Mouse (Mus musculus) heart, embryonic 12.5 days (tissue): ENCODE measurements around the gene Glb1. TPM values are rescaled to one million over a fixed set of nuclear protein-coding genes. Genes with fewer than 3 reads are reported as not detected.

Experiments
- ATAC-seq: fragments of 200-750 bp; cut with Nextera tagmentation; 2 replicates; pipeline ENCODE4 v1.8.0; 2017; ENCODE audit warnings: moderate TSS enrichment, moderate library complexity; ENCODE audit not compliant: insufficient number of reproducible peaks, low FRiP score
- H3K27ac ChIP-seq: fragments of 300-500 bp; sonication (generic); 2 replicates; pipeline ENCODE4 v1.5.1; 2016; ENCODE audit warnings: mild to moderate bottlenecking, moderate library complexity; ENCODE audit not compliant: poor library complexity, severe bottlenecking
- H3K27me3 ChIP-seq: fragments of 300-500 bp; sonication (generic); replicated peaks from 2 replicates; pipeline ENCODE4 v1.6.1; 2016; ENCODE audit warnings: mild to moderate bottlenecking, moderate library complexity
- H3K36me3 ChIP-seq: fragments of 300-500 bp; sonication (generic); 2 replicates; pipeline ENCODE4 v1.6.1; 2016; ENCODE audit warnings: mild to moderate bottlenecking, moderate library complexity
- H3K4me1 ChIP-seq: fragments of 300-500 bp; sonication (generic); replicated peaks from 2 replicates; pipeline ENCODE4 v1.6.1; 2016; ENCODE audit warnings: mild to moderate bottlenecking
- H3K4me2 ChIP-seq: fragments of 300-500 bp; sonication (generic); 2 replicates; pipeline ENCODE4 v1.6.1; 2016; ENCODE audit warnings: mild to moderate bottlenecking, moderate library complexity
- H3K4me3 ChIP-seq: fragments of 300-500 bp; sonication (generic); 2 replicates; pipeline ENCODE4 v1.5.1; 2016; ENCODE audit warnings: mild to moderate bottlenecking
- H3K9ac ChIP-seq: fragments of 300-500 bp; sonication (generic); 2 replicates; pipeline ENCODE4 v1.6.1; 2016; ENCODE audit warnings: mild to moderate bottlenecking, moderate library complexity
- H3K9me3 ChIP-seq: fragments of 300-500 bp; sonication (generic); replicated peaks from 2 replicates; pipeline ENCODE4 v1.6.1; 2016; ENCODE audit warnings: mild to moderate bottlenecking, moderate library complexity
- WGBS: fragments of 180-500 bp; shearing (Covaris S2); methylation state at CpG from one replicate; pipeline ENCODE4 v1.1.7; 2016; 5-methylcytosine and 5-hydroxymethylcytosine counted together
- polyA plus RNA-seq: library from polyadenylated mRNA; unstranded; fragments of >200 nt; fragmentation: Nextera tagmentation; extraction: Ambion mirVana; gene quantifications from 2 replicates; pipeline ENCODE4 v1.2.1, GENCODE M21; 2016

Glb1 gene
- polyA plus RNA-seq, 1 experiment from 2014 or later: 46.2 TPM

DNA sequence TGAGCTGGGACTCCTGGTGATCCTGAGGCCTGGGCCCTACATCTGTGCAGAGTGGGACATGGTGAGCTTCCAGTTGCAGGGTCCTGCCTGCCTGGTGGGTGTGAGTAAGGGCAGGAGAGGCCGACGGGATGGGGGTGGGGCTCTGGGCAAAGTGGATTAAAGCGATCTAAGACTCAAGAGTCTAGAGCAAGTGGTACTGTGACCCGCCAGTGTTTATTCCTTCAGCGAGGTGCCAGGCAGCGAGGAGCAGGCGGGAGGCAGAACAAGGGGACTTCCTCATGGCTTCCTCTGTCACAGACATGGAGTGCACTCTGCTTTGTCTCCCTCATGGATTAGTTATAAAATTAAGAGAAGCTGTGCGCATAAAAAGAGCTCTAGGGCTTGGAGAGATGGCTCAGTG, 19.6 kb downstream of the Glb1 start:
- Histone ChIP-seq H3K36me3 (peaks cover 47% of the 10 kb centered on the region), H3K9ac (no peak overlapping the region), H3K4me2 (no peak overlapping the region), H3K9me3 (peaks cover 7% of the 10 kb centered on the region), H3K27me3 (no peaks in the 10 kb centered on the region), H3K27ac (no peak overlapping the region), H3K4me1 (no peaks in the 10 kb centered on the region), H3K4me3 (no peak overlapping the region)
- no peak for ATAC-seq
- WGBS: 68% methylated on average over 8 of the region's 8 CpGs

DNA sequence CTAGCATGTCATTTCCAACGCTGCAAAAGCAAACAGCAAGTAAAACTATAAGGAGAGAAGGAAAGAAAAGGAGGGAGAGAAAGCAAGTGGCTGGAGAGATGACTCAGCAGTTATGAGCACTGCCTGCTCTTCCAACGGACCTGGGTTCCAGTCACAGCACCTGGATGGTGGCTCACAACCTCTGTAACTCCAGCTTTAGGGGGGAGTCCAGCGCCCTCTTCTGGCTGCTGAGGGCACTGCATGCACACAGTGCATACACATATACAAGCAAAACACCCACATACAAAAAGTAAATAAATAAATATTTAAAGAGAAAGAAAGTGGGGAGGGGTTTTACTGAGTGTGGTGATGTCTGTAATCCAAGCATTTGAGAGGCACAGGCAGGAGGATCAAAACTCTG, 20.2 kb downstream of the Glb1 start:
- ATAC-seq: no peak
- Histone ChIP-seq H3K27me3 (no peaks in the 10 kb centered on the region), H3K9me3 (peaks cover 11% of the 10 kb centered on the region), H3K9ac (no peak overlapping the region), H3K4me2 (no peak overlapping the region), H3K4me1 (0 out of 2 replicates have a peak, but pooled peaks cover under 1% of the 10 kb centered on the region), H3K36me3 (peaks cover 53% of the 10 kb centered on the region), H3K4me3 (no peak overlapping the region), H3K27ac (no peak overlapping the region)
- 73% methylated on average over 3 of the region's 3 CpGs for WGBS

DNA sequence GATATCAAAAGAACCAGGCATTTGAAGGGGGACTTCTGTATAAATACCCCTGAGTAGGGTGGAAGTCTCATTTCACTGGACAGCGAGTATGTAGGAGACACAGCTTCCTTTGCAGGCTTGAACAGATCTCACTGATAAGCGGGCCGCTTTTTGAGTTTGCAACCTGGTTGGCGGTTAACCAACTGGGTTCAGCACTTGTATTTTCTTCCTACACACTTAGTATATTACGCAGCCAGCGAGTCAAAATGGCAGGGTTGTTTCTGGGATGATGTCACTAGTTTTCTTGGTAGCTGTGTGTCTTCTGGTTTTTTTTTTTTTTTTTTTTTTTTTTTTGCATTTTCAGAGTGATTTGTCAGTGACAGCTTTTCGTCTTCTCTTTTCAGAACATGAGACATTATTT, 20.9 kb downstream of the Glb1 start:
- no peaks in the 10 kb centered on the region for H3K27me3 ChIP-seq
- no peak overlapping the region for H3K27ac ChIP-seq
- ATAC-seq: no peak
- H3K4me1 ChIP-seq: 0 out of 2 replicates have a peak, but pooled peaks cover 5% of the 10 kb centered on the region
- H3K36me3 ChIP-seq: peaks cover 57% of the 10 kb centered on the region
- H3K4me3 ChIP-seq: no peak overlapping the region
- H3K9me3 ChIP-seq: peaks cover 11% of the 10 kb centered on the region
- H3K4me2 ChIP-seq: no peak overlapping the region
- WGBS: 88% methylated on average over 7 of the region's 7 CpGs
- H3K9ac ChIP-seq: no peak overlapping the region

DNA sequence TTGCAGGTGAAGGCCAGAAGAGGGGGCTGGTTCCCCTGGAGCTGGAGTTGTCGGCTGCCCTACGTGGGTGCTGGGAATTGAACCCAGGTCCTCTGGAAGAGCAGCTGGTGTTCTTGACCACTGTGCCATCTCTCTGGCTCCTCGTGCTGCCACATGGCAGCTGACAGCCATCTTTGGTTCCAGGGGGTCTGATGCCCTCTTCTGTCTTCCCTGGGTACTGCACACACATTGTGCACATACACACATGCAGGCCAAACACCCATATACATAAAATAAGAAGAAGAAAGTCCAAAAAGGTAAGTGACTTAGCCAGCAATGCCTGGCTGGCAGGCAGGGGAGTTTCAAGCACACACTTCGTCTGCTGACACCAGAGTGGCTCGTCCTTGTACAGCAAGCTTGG, 24.7 kb downstream of the Glb1 start:
- WGBS: 93% methylated on average over 5 of the region's 5 CpGs
- Histone ChIP-seq H3K4me1 (0 out of 2 replicates have a peak, but pooled peaks cover 5% of the 10 kb centered on the region), H3K27ac (no peak overlapping the region), H3K4me3 (no peak overlapping the region), H3K27me3 (no peaks in the 10 kb centered on the region), H3K4me2 (no peak overlapping the region), H3K9me3 (peaks cover 11% of the 10 kb centered on the region), H3K36me3 (peaks cover 50% of the 10 kb centered on the region), H3K9ac (no peak overlapping the region)
- no peak for ATAC-seq

DNA sequence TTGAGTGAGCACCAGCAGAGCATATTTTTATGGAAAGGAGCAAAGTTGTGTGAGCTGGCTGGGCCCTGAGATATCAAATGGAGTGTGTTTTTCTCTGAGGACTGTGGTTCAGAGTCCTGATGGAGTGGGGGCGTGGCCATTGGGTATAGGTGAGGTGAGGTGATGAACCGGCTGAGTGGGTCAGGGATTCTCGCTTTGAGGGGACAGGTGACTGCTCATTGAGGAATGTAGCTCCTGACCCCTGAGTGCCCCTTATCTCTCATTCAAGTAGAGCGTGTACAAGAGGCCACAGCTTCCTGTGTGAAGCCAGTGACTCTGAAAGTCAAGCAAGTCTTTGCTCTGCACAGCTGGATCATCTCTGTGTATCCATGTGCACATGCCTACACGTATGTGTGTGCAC, 25.3 kb downstream of the Glb1 start:
- no peak overlapping the region for H3K27ac ChIP-seq
- H3K27me3 ChIP-seq: no peaks in the 10 kb centered on the region
- H3K9me3 ChIP-seq: peaks cover 8% of the 10 kb centered on the region
- H3K4me2 ChIP-seq: no peak overlapping the region
- peak; percentile 33; the same call in 1 of the 2 replicates for ATAC-seq
- 0 out of 2 replicates have a peak, but pooled peaks cover 5% of the 10 kb centered on the region for H3K4me1 ChIP-seq
- no peak overlapping the region for H3K4me3 ChIP-seq
- WGBS: 75% methylated on average over 5 of the region's 5 CpGs
- H3K9ac ChIP-seq: no peak overlapping the region
- H3K36me3 ChIP-seq: peaks cover 48% of the 10 kb centered on the region

DNA sequence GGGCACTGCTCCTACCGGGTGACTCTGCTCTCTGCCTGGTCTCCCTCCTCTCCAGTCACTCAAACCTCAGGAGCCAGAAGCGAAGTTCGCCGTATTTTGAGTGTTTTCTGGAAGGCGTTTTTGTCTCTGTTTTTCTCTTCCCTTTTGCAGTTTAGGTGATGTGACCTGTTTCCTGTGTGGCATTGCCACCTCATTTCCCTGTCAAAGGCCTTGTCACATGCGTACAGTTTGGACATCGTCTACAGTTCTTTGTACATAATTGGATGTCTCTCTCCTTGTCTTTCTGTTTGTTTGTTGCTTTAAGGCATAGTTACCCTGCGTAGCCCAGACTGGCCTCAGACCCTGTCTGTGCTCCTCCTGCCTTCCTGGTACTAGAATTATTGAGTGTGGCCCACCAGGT, 26.5 kb downstream of the Glb1 start:
- H3K36me3 ChIP-seq: peaks cover 51% of the 10 kb centered on the region
- H3K27me3 ChIP-seq: no peaks in the 10 kb centered on the region
- 0 out of 2 replicates have a peak, but pooled peaks cover 5% of the 10 kb centered on the region for H3K4me1 ChIP-seq
- H3K27ac ChIP-seq: no peak overlapping the region
- H3K9ac ChIP-seq: no peak overlapping the region
- H3K9me3 ChIP-seq: peaks cover 8% of the 10 kb centered on the region
- no peak overlapping the region for H3K4me2 ChIP-seq
- ATAC-seq: no peak
- no peak overlapping the region for H3K4me3 ChIP-seq
- WGBS: 90% methylated on average over 8 of the region's 8 CpGs

DNA sequence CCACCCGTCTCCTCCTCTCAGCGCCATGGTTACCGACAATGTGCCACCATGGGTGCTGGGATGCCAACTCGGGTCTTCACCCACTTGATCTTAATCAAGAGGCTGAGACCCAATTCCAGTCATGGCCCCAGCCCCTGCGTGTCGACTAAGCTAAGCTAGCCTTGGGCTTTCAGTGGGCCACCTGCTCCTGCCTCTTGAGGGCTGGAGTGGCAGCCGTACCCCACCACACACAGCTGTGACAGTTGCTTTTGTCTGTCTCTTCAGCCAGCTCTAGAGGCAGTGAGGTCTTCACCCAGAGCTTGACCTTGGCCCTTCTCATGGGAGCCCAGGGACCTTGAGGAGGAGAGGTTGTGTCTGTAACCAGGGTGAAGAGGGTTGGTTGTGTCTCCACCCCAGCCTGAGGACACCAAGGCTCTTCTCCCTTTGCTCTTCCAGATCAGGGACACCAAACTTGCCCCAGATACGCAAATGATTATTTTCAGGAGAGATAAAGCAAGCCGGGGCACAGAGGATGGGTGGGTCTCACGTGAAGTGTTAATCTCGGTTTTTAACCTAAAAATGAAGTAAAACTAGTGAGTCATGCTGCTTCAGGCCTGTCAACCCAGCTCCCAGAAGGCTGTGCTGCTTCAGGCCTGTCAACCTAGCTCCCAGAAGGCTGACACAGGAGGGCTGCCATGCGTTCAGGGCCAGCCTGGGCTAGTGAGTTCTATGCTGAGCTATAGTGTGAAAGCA, 27.4 kb downstream of the Glb1 start:
- Histone ChIP-seq H3K27ac (no peak overlapping the region), H3K27me3 (no peaks in the 10 kb centered on the region), H3K9ac (no peak overlapping the region), H3K4me2 (no peak overlapping the region), H3K36me3 (peaks cover 50% of the 10 kb centered on the region), H3K9me3 (peaks cover 8% of the 10 kb centered on the region), H3K4me1 (0 out of 2 replicates have a peak, but pooled peaks cover 5% of the 10 kb centered on the region), H3K4me3 (no peak overlapping the region)
- WGBS: 82% methylated on average over 12 of the region's 12 CpGs
- ATAC-seq: no peak

DNA sequence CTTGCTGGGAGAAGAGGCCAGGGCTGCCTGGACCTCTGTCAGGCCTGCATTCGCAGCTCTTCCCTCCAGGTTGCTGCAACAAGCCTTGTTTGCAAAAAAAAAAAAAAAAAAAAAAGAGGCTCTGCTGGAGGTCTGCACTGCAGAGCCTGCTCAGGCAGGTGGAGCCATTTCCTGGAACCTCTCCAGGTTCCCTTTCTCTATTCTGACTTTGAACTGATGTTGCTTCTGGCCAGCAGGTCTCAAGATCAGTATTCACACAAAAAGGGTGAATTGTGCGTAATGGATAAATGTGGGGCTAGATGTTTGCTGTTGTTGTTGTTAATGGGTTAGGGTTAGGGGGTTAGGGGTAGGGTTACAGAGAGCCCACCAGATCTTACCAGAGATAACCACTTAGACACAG, 34.8 kb downstream of the Glb1 start:
- ATAC-seq: no peak
- Histone ChIP-seq H3K9ac (no peak overlapping the region), H3K27me3 (no peaks in the 10 kb centered on the region), H3K36me3 (peaks cover 47% of the 10 kb centered on the region), H3K4me2 (no peak overlapping the region), H3K4me1 (no peaks in the 10 kb centered on the region), H3K9me3 (no peaks in the 10 kb centered on the region), H3K4me3 (no peak overlapping the region), H3K27ac (no peak overlapping the region)
- WGBS: 67% methylated on average over 2 of the region's 2 CpGs

DNA sequence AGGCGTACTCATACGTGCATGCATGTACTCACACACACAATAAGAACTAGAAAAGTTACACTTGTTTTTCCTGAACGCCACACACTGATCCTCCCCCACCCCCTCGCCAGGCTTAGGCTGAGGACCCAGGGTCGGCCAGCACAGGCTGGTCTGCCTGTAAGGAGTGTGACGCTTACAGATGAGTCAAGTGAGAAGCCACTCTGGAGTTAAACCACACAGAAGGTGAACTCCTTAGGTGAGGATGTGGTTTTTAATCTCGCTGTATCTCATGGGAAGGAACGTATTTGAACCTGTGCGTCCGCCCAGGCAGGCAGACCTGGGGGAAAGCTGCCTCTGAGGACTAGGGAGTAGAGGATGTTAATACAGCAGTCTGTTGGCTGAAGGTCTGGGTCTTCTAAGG, 39.7 kb downstream of the Glb1 start:
- 79% methylated on average over 10 of the region's 10 CpGs for WGBS
- no peak overlapping the region for H3K9ac ChIP-seq
- H3K27me3 ChIP-seq: no peaks in the 10 kb centered on the region
- no peaks in the 10 kb centered on the region for H3K9me3 ChIP-seq
- H3K36me3 ChIP-seq: peaks cover 42% of the 10 kb centered on the region
- H3K4me1 ChIP-seq: no peaks in the 10 kb centered on the region
- no peak overlapping the region for H3K4me2 ChIP-seq
- no peak for ATAC-seq
- H3K27ac ChIP-seq: no peak overlapping the region
- H3K4me3 ChIP-seq: no peak overlapping the region

DNA sequence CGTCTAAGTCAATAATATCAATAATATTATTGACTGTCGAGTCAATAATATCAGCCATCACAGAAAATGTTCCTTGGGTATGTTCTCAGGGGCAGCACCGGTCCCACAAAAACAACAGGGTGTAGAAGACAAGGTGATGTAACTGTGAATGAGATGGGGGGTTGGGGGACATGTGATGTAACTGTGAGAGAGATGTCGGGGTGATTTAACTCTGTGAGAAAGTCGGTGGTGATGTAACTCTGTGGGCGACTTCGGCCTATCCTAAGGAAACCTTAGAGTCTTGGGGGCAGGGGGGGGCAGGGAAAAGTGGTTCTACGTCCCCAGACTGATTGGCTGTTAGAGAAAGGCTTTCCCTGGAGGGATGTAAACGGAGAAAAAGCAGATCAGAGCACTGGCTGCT, 41.3 kb downstream of the Glb1 start:
- Histone ChIP-seq H3K27ac (no peak overlapping the region), H3K9me3 (no peaks in the 10 kb centered on the region)
- WGBS: 91% methylated on average over 9 of the region's 9 CpGs

DNA sequence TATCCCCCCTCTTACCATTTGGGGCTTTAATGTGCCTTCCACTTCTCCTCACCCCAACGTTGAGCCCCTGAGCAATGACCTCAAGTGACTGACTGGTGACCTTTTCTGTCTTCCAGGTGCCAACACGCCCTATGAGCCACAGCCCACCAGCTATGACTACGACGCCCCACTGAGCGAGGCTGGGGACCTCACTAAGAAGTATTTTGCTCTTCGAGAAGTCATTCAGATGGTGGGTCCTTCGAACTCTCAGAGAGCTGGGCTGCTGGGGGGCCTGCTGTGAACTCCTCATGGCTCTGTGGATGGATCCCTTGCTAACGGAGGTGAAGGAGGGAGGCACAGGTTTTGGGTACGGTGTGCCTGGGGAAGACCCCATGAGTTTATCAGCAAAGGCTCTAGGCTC, 42.0 kb downstream of the Glb1 start:
- H3K36me3 ChIP-seq: peaks cover 28% of the 10 kb centered on the region
- no peaks in the 10 kb centered on the region for H3K27me3 ChIP-seq
- no peak overlapping the region for H3K27ac ChIP-seq
- peaks cover 11% of the 10 kb centered on the region for H3K4me1 ChIP-seq
- H3K9ac ChIP-seq: no peak overlapping the region
- no peak for ATAC-seq
- WGBS: 84% methylated on average over 9 of the region's 9 CpGs
- no peak overlapping the region for H3K4me2 ChIP-seq
- no peak overlapping the region for H3K4me3 ChIP-seq
- no peaks in the 10 kb centered on the region for H3K9me3 ChIP-seq

More for the DNA sequence above, 41.3 kb downstream of the Glb1 start:
- Histone ChIP-seq H3K4me3 (no peak overlapping the region), H3K36me3 (peaks cover 32% of the 10 kb centered on the region), H3K4me2 (no peak overlapping the region), H3K4me1 (peaks cover 9% of the 10 kb centered on the region), H3K9ac (no peak overlapping the region), H3K27me3 (no peaks in the 10 kb centered on the region)
- ATAC-seq: no peak

DNA sequence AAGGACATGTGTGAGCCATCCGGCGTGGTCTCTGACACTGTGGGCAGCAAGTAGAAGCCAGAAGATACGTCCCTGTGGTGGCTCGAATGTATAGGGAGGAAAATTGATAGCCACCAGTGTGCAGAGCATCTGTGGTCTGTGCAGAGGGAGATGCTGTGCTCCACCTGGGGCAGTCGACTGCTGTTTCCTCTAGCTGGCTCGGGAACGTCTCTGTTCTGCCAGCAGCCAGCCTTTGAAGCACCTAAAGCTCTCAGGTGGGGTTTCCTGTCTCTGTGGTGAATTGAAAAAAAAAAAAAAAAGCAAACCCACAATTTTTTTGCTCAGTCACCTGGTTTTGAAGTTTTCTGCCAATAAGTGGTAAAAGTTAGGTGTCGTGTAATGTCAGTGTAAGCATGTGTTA, 42.5 kb downstream of the Glb1 start:
- Histone ChIP-seq H3K27me3 (no peaks in the 10 kb centered on the region), H3K9ac (no peak overlapping the region), H3K4me2 (no peak overlapping the region), H3K4me3 (no peak overlapping the region), H3K36me3 (peaks cover 24% of the 10 kb centered on the region; the same call in 1 of the 2 replicates), H3K9me3 (no peaks in the 10 kb centered on the region), H3K27ac (no peak overlapping the region), H3K4me1 (peaks cover 11% of the 10 kb centered on the region)
- WGBS: 86% methylated on average over 8 of the region's 8 CpGs
- no peak for ATAC-seq
